Mouse (Mus musculus) CD8-positive naive resting alpha-beta T cell, adult 2 months (primary cell): Measurements from ENCODE around the gene Cad.
"Not testable (repeated sequence)": the region's sequence is repeated elsewhere in the genome, so short reads cannot be mapped to it uniquely, and the experiment has no call there.

Experiments used
- DNase-seq, 2 experiments: peaks; one replicate each; pipeline ENCODE4 v3.0.0; 2022; ENCODE audit warnings: low read depth in 2 of 2, low spot score in 2 of 2

Cad gene

GRCm38 (mm10) chr5:31054261-31055215 is at the start of gene Cad:
TSS of gene Cad (plus strand) at chr5:31054780.
- DNase-seq = peak; percentile 85 to 90

- DNase-seq = peak in 1 of 2 experiments; percentile 17
Observed at GRCm38 (mm10) chr5:31012737-31013136, 41.8 kb upstream of the Cad start.

DNA sequence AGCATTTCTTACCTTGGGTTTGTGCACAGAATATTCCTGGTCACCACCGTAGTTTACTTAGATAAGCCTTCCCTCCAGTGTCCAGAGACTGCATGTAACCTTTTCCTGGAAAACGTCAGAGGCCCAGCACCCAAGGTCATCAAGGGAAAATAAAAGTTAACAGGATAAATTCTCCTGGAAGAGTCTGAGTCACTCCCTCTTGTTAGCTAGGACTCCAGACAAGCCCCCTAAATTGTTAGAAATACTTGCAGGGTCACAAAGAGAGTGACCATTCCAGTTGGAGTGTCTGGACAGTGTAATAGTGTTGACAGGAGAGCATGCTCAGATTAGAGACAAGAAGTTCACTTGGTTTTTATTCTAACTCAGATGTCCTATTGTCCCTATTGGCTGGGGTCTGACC is 38.7 kb upstream of the Cad start:
- no peak for DNase-seq

DNA sequence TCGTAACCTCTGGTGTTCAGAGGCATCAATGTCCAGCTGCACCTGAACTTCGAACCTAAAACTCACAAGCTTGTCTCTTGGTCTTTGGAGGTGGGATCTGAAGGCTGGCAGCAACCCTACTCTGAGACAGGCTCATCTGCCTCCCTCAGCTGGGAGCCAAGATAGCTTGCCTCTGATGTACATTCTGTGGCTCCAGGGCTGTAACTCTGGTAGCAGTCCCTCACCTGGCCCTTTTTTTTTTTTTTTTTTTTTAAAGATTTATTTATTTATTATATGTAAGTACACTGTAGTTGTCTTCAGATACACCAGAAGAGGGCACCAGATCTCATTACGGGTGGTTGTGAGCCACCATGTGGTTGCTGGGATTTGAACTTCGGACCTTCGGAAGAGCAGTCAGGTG is 32.8 kb upstream of the Cad start:
- DNase-seq = not testable (repeated sequence)

- no peak for DNase-seq
Observed at GRCm38 (mm10) chr5:31022690-31023089, 31.9 kb upstream of the Cad start.

DNA sequence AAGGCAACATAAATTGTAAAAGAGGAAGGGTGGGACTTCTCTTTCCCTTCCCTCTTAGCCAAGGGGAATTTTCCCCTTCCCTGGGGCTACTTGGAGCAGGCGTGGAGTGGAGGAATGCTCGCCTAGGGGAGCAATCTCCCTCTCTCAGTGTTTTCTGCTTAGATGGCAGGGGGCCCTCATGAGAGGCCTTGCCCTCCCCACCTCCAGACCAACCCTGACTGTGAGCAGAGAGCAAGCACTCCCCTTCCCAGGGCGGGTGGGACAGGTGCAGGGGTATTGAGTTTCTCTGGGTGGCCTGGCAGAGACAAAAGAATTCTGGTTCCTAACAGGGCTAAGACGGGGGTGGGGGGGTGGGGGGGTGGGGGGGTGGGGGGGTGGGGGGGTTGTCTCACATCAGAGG is 31.3 kb upstream of the Cad start:
- no peak for DNase-seq

GRCm38 (mm10) chr5:31024641-31025040 is 29.9 kb upstream of the Cad start:
- DNase-seq = no peak

GRCm38 (mm10) chr5:31030926-31031325 is 23.7 kb upstream of the Cad start:
- DNase-seq = no peak

DNA sequence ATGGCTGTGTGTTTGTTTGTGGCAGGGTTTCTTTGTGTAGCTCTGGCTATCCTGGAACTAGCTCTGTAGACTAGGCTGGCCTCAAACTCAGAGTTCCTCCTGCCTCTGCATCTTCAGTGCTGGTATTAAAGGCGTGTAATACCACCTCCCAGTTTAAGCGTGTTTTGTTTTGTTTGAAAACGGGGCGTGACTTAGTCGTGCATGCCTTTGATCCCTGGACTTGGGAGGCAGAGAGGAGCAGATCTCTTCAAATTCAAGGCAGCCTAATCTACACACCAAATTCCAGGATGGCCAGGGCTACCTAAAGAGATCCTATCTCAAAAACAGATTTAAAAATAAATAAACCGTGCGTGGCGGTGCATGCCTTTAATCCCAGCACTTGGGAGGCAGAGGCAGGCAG is 23.1 kb upstream of the Cad start:
- DNase-seq = no peak

- no peak for DNase-seq
Observed at GRCm38 (mm10) chr5:31034669-31035068, 19.9 kb upstream of the Cad start.

- DNase-seq = not testable (repeated sequence)
Observed at GRCm38 (mm10) chr5:31036556-31036955, 18.0 kb upstream of the Cad start.

GRCm38 (mm10) chr5:31038171-31038845 is 16.3 kb upstream of the Cad start:
- no peak for DNase-seq

DNA sequence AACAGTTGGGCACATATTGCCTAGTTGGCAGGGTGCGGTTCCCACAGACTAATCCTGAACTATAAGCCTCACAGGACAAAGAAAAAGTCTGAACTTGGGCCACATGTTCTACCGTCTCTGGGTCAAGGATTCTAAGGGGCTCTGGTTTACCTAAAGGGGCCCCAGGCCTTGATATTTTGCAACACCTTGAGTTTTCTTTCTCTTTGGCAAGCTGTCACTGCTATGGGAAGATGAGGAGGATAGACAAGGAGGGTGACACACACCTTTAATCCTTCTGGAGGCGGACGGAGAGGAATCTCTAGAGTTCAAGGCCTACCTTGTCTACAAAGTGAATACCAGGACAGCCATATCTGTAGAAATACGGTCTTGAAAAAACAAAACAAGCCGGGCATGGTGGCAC is 8.2 kb upstream of the Cad start:
- no peak for DNase-seq

GRCm38 (mm10) chr5:31047074-31047473 is 7.5 kb upstream of the Cad start:
- DNase-seq = no peak

- DNase-seq = peak; percentile 96 to 98
Observed at GRCm38 (mm10) chr5:31047848-31048762, 6.5 kb upstream of the Cad start, which contains the start of gene Atraid. TSS of gene Atraid (plus strand) at chr5:31048312.

- peak; percentile 42 to 56 for DNase-seq
Observed at GRCm38 (mm10) chr5:31048763-31049641, 5.6 kb upstream of the Cad start, which contains the start of gene Slc5a6. TSS of gene Slc5a6 (minus strand) at chr5:31048924.

DNA sequence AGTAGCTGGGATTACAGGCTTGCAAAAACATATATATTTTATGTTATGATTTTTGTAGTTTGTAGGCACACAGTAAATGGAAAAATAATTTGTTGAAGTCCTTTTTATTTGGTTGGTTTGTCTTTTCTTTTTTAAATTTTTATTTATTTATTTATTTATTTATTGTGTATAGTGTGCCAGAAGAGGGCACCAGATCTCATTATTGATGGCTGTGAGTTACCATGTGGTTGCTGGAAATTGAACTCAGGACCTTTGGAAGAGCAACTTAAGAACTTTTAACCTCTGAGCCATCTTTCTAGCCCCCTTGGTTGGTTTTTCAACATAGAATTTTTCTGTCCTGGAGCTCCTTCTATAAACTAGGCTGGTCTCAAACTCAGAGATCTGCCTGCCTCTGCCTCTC is 4.2 kb upstream of the Cad start:
- DNase-seq = no peak

GRCm38 (mm10) chr5:31053728-31054127 is 852 bp upstream of the Cad start:
- DNase-seq = not testable (repeated sequence)

DNA sequence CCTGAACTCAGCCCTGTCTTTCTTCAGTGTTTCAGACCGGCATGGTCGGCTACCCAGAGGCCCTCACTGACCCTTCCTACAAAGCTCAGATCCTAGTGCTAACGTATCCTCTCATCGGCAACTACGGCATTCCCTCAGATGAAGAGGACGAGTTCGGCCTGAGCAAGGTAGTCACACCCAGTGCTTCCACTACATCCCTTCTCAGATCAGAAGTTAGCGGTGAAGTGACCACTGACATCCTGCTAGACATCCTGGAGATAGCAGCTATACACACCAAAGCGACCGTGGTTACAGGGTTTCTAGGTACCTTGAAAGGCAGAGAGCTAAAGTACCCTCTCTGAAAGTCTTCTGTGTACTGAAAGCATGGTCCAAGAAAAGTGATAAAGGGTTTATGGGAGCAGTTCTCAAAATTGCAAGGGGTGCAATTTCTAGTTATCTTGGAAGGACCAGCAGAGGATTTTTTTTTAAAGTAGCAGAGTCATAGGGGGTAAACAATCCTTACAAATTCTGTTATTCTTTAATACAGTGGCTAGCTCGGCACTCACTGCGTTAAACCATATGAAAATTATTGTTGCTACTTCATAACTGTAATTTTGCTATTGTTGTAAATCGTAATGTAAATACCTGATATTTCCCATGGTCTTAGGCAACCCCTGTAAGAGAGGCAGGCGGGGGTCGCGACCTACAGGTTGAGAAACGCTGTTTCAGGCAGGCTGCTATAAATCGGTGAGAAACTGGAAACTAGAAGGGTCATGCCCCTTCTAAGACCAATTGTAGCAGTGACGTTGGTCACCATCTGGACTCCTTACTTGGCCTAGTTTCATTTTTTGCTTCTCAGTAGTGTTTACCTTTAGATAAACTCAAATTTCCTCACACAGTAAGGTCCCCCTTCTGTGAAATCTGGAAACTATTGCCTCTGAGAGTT is 898 bp downstream of the Cad start:
- no peak for DNase-seq
